Mouse (Mus musculus) olfactory bulb, adult 2 months (tissue): ENCODE data around the gene Wnt10b.

Experiments used
- CTCF ChIP-seq: fragments of 200-500 bp; IDR thresholded peaks from 2 replicates; pipeline ENCODE4 v1.5.1; 2012; ENCODE audit warnings: low read depth, mild to moderate bottlenecking, low read length, moderate library complexity; ENCODE audit not compliant: insufficient read depth
- POLR2A ChIP-seq: fragments of 200-500 bp; IDR thresholded peaks from 2 replicates; pipeline ENCODE4 v1.6.1; 2012; ENCODE audit warnings: mild to moderate bottlenecking, low read depth, low read length, moderate library complexity; ENCODE audit not compliant: insufficient read depth

GRCm38 (mm10) chr15:98730790-98731189, 47.2 kb downstream of the Wnt10b start:
- TF ChIP-seq CTCF (no peak), POLR2A (no peak)
